Mouse (Mus musculus): ENCODE measurements at regions not wholly inside any gene's neighbourhood (a gene's known extent, or its start where the extent isn't known, plus 50 kb on each side); places are given as distances from the start of the nearest gene placed in this dataset.
A peak's percentile ranks its signal among the peaks of the same experiment; 100 is the strongest.

DNA sequence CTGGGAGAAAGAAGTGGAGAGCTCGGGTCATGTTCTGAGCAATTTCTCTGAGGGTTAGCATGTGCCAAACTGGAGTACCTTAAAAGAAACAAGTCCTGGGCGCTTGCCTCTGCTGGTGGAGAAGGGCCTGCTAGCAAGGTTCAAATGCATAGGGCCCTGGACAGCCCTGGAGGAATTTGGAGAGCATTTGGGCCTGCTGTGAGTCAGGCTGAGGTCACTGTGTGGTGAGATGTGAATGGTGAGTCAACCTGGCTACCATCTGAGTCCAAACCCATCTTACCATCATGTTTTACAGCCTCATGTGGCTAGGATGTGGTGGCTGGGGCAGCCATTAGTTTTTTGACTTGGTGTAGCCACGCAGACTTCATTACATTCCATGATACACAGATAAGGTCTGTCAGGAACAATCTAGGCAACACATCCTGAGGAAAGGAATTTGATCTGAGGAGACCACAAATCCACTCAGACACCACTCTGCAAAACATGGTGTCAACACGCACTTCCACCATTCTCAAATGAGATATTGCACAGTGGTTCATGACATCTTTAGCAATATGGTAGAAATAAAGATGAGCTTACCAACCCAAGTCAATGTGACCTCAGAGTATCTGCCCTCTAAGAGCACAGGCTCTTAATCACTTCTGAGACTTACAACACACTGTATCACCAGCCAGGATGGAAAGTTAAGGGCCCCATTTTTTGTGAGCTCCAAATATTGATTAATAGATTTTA is 83.1 kb downstream of the Thbs2 start:
- DNase-seq (ENCODE audit: low spot score in 2 of 2): no peak

DNA sequence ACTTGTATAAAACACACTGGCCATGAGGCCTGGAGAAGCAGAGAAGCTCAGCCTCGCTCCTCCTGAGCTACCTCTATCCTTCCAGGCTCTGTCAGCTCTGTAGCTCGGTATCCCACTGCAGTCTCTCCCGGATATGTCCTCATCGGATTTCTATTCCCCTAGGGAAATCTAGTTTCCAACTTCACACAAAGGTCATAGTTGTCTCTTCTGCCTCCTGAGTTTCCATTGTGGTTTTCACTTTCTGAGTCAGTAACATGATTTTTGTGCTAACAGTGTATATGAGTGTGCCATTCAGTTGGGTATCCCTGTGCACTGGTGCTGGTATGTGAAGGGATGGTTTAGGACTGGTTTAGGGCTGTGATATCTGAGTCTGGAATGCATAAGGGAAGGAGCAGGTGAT is 85.2 kb downstream of the Thbs2 start:
- DNase-seq (ENCODE audit: low spot score in 2 of 2): no peak

DNA sequence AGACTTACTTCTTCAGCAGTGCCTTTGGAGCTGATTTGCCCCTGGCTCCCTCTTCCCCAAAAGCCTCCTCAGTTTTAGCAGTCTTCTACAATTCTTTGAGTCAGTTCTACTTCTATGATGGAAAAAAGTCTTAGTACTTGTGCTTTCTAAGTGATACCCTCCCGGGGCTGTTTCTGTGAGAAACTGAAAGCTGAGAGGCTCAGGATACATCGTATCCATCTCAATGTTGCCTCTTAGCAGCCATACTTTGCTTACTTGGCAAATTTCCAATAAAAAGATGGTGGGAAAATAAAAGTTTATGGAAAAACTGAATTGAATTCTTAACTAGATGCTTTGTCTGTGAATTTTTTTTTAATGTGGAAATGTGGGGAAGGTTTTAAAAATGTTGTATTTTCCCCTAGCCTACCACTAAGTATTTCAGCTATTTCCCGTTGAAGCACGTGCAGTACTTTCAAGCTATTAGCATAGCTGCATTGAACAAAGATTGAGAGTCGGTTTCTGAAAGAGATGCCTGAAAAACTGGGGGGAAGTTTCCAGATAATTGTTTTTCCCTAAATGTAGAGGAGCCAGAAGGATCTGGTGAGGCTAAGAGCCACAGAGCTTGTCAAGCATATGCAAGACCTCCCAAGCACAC is 87.6 kb downstream of the Thbs2 start:
- no peak for DNase-seq (ENCODE audit: low spot score in 2 of 2)

DNA sequence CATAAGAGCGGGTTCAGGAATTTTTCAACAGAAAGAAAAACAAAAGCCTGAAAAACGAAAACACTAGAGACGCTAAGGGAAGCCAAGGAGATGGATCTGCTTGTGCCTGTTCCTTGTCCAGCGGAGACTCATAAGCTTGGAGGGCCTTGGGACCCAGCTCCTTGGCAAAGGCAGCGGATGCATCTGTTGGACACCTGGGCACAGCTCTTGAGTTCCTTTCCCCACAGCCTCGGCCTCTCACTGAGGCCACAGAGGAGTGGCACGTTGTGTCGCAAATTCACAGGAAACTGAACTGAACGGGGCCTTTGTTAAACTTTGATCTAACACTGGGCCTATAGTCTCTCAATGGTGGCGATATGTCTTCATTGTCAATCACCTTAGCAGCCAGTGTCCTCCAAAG is 94.4 kb downstream of the Thbs2 start:
- DNase-seq (ENCODE audit: low spot score in 2 of 2): no peak

DNA sequence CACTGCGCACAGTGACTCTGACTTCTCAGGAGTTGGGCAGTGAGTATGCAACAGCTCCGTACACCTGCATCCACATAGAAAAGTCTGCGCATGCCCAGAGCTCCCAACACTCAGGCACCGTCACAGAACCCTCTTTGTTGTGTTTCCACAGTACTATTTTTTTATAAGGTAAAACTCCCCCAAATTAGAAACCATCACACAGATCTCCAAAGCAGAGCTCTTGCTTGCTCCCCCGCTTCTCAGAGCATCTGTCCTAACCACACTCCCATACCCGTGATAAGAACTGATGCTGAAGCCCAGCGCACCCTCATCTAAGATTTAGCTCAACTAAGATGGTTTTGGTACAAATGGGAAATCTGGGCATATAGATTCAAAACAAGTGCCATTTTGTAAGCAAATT is 97.6 kb downstream of the Thbs2 start:
- no peak for DNase-seq (ENCODE audit: low spot score in 2 of 2)

DNA sequence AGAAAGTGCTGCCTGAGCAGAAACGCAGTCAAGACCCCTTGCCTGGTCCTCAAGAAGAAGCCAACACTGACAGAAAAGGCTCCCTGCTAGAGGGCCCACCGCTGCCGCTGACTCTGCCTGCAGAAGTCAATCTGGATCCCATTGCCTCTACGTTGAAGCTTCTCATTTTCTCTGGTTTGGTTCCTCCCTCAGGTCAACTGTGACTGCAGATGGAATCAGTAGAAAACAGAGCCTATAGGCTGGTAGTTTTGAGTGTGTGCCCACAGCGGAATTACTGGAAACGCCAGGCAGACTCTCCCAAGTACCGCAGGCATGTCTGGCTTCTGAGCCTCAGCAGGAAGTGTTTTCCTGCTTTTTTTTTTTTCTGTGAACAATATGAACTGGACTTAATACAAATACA is 98.5 kb downstream of the Thbs2 start:
- no peak for DNase-seq (ENCODE audit: low spot score in 2 of 2)

DNA sequence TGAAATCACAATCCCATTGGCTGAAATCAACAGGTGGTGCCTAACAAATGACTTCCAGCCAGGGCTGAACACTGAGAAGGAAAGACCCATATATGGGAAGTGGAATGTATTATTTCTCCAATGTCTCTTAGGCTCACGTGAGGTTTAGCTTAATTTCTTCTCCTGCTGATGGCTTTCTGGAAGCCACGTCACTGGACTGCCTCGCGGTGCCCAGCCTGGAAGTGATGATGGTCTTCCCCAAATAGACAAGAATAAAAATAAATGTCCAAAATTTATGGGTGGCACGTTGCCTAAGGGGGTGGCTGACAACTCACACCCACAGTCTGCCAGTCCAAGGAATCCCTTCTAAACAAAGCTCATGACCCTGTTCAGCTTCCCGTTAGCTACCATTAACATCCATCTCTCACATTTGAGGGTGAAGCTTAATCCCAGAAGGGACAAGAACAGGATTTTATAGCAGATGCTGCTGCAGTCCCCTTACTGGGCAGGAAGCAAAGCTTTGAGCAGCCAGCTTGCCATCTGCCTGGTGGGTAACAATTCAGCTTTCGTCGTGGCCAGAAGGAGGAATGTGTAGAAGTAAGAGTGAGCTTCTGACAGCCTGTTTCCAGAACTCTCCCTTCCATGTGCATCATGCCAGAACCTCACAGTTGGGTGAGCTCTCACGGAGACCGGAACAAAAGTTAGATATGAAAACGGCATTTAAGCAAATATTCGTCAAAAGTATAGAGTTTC is 105.8 kb downstream of the Thbs2 start:
- DNase-seq (ENCODE audit: low spot score in 2 of 2): no peak

DNA sequence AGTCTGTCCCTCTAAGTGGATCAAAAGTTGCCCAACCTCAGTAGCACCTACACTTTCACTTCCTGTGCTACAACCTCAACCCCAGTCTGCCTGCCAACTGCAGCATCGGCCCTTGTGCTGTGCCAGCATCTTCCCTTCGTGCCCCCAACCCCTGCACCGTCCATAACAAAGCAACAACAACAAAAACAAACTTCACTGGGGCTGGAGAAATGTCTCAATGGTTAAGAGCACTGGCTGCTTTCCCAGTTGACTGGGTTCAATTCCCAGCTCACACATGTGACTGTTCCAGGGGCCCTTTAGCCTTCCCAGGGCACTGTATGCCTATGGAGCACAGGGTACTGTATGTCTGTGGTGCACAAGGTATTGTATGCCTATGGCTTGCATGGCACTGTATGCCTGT is 114.4 kb downstream of the Thbs2 start:
- DNase-seq (ENCODE audit: low spot score in 2 of 2): no peak

DNA sequence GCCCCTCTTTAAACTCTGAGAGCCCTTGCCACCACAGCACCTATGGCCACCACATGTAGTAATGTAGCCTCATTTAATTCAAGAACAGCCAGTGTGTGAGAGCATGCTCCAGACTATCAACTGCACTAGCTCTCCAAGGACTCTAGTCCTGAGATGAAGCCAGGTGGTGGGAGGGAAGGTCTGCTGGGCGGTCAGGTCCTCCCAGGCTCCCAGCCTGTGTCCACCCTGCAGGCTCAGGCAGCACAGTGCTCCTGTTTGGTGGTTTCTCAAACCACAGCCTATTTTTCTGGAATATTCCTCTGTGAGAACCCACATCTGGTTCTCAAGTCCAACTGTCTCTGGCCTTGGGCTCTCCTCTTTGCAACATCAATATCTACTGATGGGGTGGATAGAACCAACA is 115.3 kb downstream of the Thbs2 start:
- no peak for DNase-seq (ENCODE audit: low spot score in 2 of 2)

DNA sequence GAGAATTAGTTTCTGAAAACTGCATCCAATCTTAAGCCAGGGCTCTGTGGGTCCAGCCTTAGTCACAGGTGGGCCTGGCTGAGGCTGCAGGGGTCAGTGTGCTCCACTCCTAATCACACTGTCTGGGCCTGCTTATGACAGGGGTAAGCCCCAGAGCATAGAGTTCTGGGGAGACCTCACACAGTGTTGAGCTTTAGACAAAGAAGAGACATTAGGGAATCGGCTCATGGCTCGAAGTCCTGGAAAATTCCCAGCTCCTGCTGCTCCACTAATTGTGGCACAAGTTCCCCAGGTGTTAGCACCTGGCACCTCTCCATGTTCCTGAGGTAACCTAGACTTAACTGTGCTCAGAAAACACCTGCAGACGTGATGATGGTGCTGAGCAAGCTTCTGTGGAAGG is 115.8 kb downstream of the Thbs2 start:
- DNase-seq (ENCODE audit: low spot score in 2 of 2): no peak

DNA sequence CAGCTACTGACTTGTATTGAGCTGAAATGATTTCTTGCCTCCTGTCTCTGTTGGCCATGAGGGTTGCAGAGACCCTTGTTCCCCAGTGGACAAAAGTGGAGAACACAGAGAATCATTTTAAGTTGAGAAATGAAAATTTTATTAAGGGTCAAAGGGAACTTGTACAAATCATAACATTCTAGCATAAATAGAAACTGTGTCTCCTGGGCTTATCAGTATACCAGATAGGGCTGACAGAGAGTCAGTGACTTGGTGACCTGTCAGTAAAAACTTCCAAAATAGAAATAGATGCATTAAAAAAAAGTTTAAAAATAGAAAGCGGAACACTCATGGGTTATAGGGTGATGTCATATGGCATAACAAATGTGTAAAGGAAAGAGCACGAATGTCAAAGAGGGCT is 117.9 kb downstream of the Thbs2 start:
- DNase-seq (ENCODE audit: low spot score in 2 of 2): no peak

DNA sequence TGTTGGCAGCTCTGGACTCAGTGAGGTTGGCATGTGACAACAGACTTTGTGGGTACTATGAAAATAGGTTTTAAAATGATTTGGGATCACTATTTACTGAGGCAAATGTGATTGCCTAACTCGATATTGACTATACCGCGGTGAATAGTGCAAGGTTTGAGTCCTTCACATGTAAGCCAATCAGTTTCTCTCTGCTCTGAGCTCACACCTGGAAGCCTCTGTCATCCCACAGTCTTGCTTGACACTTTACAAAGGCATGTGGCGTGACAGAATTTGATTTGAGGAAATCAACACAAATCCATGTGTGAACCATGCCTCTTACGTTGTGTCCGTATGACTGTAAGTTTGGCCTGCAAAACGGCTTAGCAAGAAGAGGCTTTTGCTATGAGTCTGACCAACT is 122.9 kb downstream of the Thbs2 start:
- DNase-seq (ENCODE audit: low spot score in 2 of 2): no peak

DNA sequence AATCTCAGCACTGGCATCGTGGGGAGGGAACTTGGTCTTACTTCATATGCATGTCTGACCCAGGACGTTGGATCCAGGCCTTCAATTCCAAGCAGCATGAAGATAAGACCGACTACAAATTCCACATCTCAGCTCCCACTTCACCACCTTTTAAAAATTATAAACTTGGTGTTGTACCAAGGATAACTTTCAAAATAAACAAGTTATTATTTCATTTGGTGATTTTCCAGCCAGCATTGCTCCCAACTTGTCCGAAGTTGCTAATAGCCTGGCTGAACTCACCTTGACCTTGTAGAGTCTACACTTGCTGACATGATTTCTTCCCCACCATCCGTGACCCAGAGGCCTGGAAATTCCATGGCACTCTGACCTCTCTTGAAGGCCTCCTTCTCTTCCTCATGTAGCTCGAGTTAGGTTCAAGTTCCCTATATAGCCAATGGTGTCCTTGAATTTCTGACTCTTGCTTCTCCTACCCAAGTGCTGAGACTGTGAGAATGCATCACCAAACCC is 123.7 kb downstream of the Thbs2 start:
- no peak for DNase-seq (ENCODE audit: low spot score in 2 of 2)

DNA sequence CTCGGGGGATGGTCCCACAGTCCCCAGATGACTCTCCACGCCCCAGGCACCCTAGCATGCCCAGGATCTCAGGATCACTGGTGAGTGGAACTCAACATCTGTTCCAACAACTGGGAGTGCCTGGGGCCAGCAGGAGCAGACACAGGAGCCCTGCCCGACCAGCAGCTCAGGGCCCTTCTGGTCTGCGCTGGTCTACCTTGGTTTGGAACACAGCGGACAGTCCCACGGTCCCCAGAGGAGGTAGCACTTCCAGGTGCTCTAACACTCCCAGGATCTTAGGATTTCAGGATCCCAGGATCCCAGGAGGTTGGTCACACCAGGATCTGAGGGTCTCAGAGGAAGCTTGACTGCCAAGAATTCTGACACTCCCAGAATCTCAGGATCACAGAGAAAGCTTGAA is 131.8 kb downstream of the Thbs2 start:
- no peak for DNase-seq (ENCODE audit: low spot score in 2 of 2)

DNA sequence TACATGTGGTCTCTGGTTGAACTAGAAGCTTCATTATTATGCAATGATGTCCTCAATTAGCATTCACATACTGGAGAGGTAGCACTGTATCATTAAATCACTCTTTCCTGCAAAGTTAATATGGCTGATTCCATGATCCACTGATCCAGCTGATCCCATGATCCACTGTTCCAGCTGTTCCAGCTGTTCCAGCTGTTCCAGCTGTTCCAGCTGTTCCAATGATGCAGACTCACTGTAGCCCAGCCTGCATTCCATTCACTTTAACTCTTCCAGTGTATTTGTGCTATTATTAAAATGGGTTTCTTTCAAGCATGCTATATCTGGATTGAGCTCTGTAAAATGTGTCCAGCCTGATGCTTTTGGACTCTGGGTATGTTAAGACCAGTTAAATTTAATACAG is 136.8 kb downstream of the Thbs2 start:
- DNase-seq (ENCODE audit: low spot score in 2 of 2): no peak

DNA sequence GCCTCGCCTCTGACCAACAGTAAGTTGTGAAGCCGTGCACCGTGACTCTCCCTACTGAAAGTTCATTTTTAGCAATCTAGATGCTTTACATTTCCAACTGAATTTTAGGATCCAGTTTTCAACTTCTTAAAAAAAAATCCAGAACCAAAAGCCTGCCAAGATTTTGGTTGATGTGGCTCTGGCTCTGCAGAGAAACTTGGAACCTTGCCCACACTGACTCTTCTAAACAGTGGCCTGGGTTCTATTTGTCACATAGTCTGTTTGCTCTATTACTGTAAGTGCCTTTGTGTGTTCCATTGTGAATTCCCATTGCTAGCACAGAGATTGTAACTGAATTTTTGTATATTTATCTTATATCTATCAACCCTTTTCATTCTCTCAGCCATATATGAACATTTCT is 140.8 kb downstream of the Thbs2 start:
- DNase-seq (ENCODE audit: low spot score in 2 of 2): no peak

DNA sequence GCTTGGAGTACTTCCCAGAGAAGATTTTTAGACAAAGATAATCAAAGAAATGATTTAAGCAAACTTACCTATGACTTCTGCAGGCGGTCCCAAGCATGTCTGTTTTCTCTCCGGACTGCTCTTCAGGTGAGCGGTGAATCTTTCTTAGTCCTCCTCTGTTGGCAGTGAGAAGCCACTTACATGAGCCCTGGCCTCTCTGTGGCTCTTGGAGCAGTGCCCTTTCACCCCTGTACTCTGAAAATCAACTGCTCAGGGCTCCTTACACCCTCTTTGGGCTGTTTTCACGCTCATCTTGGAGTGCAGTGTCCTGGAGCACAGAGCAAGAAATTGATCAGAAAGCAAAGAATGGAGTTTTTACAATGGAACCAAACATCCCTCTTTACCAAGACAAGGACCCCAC is 142.0 kb downstream of the Thbs2 start:
- DNase-seq (ENCODE audit: low spot score in 2 of 2): no peak

DNA sequence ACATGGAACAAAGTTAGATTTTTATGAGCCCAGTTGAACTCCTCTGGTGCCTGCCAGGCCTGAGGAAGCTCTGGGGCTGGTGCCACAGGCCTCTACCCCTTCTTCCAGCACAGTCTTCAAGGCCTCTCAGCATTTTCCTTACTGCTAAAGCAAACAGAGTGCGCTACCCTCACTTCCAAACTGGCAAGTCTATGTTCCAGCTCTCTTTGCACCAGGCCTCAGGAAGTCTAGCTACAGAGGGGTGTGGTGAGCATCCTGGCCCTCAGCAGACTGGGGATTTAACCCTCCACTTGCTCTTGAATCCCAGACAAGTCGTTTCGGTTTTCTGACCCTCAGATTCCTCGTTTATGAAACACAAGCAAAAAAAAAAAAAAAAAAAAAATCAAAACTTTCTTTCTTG is 142.4 kb downstream of the Thbs2 start:
- DNase-seq (ENCODE audit: low spot score in 2 of 2): no peak

DNA sequence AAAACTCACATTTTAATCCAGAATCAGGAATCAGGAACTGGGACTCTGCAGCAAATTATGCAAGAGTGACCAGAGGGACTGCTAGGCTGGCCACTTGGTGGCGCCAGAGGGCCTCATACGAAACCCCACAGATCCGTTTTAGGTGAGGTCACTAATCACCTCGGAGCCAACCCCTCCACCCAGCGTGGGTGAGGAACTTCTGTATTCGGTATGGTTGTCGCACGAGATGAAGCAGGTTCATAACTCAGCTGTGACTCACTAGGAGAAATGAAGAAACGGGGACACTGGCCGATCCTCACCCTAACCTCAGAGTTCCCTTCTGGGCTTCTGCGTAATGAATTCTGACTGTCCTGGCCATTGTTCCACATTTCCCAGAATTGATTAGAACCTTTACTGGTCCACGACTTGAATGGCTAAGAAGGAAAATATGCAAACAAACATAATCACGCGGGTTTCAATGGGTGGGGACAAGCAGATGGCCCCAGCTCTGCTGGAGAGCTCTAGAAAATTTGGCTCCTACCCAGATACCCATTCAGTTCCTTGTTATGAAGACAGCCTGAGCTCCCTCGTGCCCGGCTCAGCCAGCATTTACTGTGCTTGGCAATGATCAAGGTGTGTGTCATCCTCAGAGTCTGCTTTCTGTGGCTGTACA is 148.1 kb downstream of the Thbs2 start:
- DNase-seq (ENCODE audit: low spot score in 2 of 2): peak; percentile 55 to 69

DNA sequence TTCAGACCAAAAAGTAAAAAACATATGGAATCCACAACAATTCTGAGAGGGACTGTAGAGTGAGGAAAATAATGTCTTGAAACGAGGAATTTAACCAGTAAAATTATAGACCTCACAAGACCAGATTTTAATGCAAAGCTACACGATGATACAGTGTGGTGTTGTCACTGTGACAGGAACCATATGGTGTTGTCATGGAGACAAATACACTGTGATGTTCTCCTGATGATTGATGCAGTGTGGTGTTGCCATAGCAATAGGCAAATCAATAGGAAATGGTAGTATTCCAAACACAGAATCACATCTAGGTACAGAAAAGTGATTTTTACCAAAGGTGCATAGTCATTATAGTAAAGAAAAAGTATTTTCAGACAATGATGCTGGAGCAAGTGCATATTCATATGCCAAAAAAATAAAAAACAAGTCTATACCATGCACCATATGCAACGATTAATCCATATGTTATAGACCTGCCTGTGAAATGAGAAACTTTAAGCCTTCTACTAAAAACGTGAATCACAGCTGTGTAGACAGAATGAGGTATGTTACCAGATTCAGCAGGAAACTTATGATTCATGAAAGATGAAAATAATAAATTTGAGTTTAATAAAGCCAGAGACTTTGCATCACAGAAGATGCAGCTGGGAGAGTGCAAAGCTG is 149.6 kb downstream of the Thbs2 start:
- no peak for DNase-seq (ENCODE audit: low spot score in 2 of 2)

DNA sequence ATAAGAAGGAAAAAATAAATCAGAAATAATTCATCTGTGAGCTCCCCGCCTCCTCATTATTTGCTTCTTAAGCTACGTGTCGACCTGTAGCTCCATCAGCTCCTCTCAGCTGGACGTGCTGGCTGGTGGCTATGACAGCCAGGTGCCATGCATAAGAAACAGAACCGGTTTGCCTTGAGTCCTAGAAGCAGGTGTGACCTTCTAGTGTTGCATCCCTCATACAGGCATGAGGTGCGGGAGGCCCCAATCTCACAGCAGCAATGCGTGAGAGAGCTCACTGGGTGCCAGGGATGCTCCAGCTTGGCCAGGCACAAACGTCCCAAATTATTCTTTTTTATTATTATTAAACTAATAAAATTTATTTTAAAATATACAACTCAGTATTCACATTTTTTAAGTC is 153.0 kb downstream of the Thbs2 start:
- DNase-seq (ENCODE audit: low spot score in 2 of 2): no peak
